Mouse (Mus musculus) frontal cortex, postnatal 36 days (tissue): Measurements from ENCODE around the gene Gmeb1.

Experiments
- DNase-seq, 2 experiments: peaks; one replicate each; pipeline ENCODE4 v3.0.0; 2022; ENCODE audit warnings: low spot score in 2 of 2

Gmeb1 gene

GRCm38 (mm10) chr4:132274156-132274862 is 12.9 kb upstream of the Gmeb1 start, which contains the start of gene Taf12:
TSS of gene Taf12 (plus strand) at chr4:132274375.
- DNase-seq = peak; percentile 90 to 92

- DNase-seq = no peak
Measured at GRCm38 (mm10) chr4:132273166-132273565, 11.8 kb upstream of the Gmeb1 start.

GRCm38 (mm10) chr4:132269740-132270560 is 8.5 kb upstream of the Gmeb1 start:
- peak; percentile 82 to 87 for DNase-seq

GRCm38 (mm10) chr4:132268871-132269739 is 7.7 kb upstream of the Gmeb1 start:
- DNase-seq = no peak

- no peak for DNase-seq
Measured at GRCm38 (mm10) chr4:132266835-132267349, 5.5 kb upstream of the Gmeb1 start.

- DNase-seq = no peak
Measured at GRCm38 (mm10) chr4:132263313-132263712, 1.9 kb upstream of the Gmeb1 start.

- no peak for DNase-seq
Measured at GRCm38 (mm10) chr4:132262358-132262616, 885 bp upstream of the Gmeb1 start.

GRCm38 (mm10) chr4:132260404-132261379 is 710 bp downstream of the Gmeb1 start:
- DNase-seq = no peak

GRCm38 (mm10) chr4:132259248-132259647 is 2.2 kb downstream of the Gmeb1 start:
- no peak for DNase-seq

GRCm38 (mm10) chr4:132256384-132256783 is 5.0 kb downstream of the Gmeb1 start:
- DNase-seq = no peak

GRCm38 (mm10) chr4:132254986-132255385 is 6.4 kb downstream of the Gmeb1 start:
- no peak for DNase-seq

GRCm38 (mm10) chr4:132253622-132254021 is 7.8 kb downstream of the Gmeb1 start:
- DNase-seq = no peak

- no peak for DNase-seq
Measured at GRCm38 (mm10) chr4:132253128-132253527, 8.3 kb downstream of the Gmeb1 start.

GRCm38 (mm10) chr4:132251596-132251995 is 9.8 kb downstream of the Gmeb1 start:
- DNase-seq = no peak

GRCm38 (mm10) chr4:132247451-132247997 is 13.9 kb downstream of the Gmeb1 start:
- DNase-seq = no peak

GRCm38 (mm10) chr4:132245643-132246042 is 15.8 kb downstream of the Gmeb1 start:
- DNase-seq = no peak

- DNase-seq = no peak
Measured at GRCm38 (mm10) chr4:132241208-132241607, 20.2 kb downstream of the Gmeb1 start.

- no peak for DNase-seq
Measured at GRCm38 (mm10) chr4:132240367-132240766, 21.0 kb downstream of the Gmeb1 start.

GRCm38 (mm10) chr4:132238356-132238755 is 23.0 kb downstream of the Gmeb1 start:
- no peak for DNase-seq

- DNase-seq = no peak
Measured at GRCm38 (mm10) chr4:132234710-132235109, 26.7 kb downstream of the Gmeb1 start.

GRCm38 (mm10) chr4:132230422-132230821 is 31.0 kb downstream of the Gmeb1 start:
- DNase-seq = no peak
